Mouse (Mus musculus) adrenal gland, postnatal 25 days (tissue): ENCODE data around the gene Usp19. TPM values are rescaled to one million over a fixed set of nuclear protein-coding genes. Genes with fewer than 3 reads are reported as not detected.

Source experiments
- DNase-seq: peaks from one replicate; pipeline ENCODE4 v3.0.0; 2021; ENCODE audit warnings: mixed read lengths
- total RNA-seq: library from RNA; stranded (reverse); gene quantifications from 2 replicates; pipeline ENCODE4 v1.2.3, GENCODE M21; 2021

Usp19 gene
- total RNA-seq, 1 experiment from 2014 or later: 292 TPM

- DNase-seq: no peak
Observed at GRCm38 (mm10) chr9:108469430-108469829, 21.0 kb upstream of the Usp19 start.

GRCm38 (mm10) chr9:108469845-108470244, 20.6 kb upstream of the Usp19 start:
- DNase-seq: no peak

GRCm38 (mm10) chr9:108474528-108474927, 15.9 kb upstream of the Usp19 start:
- DNase-seq: no peak

DNA sequence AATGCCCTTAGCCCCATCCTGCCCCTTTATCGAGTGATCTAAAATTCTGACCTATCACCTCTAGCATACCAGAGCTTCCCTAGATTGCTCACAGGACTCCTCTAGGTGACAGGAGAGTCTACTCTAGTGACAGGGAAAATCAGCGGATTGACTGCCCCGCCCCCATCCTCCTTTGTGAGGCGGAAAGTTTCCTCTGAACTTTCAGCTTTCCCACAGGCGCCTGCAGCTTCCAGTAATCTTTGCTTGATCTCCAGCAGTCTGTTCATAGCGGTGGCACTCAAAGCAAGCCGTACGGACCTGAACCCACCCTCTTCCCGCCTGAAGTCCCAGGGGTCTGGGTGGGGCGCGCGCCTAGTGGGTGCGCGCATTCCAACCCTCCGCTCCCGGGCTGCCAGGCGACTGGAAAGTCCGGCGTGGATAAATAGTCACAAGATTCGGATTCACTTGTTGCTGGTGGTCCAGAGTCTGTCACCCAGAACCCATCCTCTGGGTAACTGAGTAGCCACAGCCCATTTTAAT, 11.7 kb upstream of the Usp19 start:
- DNase-seq: peak; percentile 79

DNA sequence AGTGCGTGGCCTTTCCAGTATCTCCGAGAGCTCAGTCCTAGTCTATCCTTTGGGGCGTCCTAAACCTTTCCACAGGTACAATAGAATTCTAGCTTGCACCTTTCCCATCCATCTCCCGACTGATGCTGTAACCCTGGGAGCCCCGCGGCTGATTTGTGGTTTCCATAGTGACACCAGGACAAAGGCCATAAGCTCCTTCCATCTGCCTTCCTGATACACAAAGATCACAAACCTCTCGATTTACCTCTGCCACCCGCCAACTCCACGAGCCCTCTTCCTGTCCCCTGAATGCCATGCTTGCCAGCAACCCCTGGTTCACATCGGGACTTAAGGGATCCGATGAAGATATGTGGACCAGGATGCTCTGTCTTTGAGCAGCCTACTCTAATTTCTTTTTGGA, 11.2 kb upstream of the Usp19 start:
- DNase-seq: no peak

DNA sequence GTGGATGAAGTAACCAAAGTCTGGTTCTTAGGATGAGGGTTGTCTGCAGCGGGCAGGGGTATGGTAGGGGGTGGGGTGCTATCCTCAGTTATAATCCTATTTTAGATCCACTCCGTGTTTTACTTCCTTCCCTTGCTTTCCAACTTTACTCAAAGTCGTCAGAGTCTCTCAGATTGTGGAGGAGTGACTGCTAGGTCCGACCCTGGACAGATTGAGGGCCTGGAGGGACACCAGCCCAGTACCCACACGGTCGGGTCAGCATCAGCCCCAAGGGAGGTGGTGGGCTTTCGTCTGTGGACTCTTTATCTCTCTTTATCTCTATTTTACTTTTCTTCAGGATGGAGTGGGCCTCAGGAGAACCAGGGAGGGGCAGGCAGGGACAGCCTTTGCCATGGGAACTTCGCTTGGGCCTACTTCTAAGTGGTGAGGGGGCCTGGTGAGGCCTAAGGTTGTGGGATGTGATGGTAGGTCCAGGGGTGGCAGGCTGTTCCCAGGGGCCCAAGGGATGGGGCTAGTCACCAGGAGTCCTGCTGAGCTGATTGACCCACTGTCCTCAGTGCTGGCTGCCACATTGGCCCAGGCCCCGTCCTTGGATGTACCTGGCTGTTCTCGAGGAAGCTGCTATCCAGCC, 10.6 kb upstream of the Usp19 start, which contains the start of gene Lamb2:
Gene Lamb2 (plus strand): TSS at position 16 of the 631 bp plus-strand sequence.
- DNase-seq: no peak

DNA sequence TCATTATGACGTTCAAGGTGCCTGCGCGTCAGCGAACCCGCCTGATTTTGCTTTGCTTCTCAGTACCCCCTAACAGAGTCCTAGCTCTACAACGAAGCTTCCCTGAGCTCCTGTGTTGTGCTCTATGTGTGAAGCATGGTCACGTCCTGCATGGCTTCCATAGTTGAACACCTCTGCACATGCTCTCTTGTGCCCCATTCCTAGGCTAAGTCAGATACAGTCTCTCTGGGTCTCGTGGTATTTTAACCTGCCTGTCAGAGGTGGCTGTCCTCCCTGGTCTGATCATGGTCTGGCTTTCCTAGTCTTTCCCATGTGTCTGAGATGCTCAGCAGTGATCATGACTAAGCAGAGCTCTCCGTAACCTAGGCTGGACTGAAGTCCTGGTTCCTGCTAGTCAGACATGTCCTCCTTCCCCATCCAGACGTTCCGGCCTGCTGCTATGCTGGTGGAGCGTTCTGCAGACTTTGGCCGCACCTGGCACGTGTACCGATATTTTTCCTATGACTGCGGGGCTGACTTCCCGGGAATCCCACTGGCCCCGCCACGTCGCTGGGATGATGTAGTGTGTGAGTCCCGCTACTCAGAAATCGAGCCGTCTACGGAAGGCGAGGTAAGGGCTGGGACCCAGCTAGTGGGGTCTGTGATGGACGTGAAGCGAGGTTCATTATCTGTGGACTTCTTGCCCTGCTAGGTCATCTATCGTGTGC, 9.4 kb upstream of the Usp19 start:
- DNase-seq: no peak

GRCm38 (mm10) chr9:108481520-108482210, 8.7 kb upstream of the Usp19 start:
- no peak for DNase-seq

DNA sequence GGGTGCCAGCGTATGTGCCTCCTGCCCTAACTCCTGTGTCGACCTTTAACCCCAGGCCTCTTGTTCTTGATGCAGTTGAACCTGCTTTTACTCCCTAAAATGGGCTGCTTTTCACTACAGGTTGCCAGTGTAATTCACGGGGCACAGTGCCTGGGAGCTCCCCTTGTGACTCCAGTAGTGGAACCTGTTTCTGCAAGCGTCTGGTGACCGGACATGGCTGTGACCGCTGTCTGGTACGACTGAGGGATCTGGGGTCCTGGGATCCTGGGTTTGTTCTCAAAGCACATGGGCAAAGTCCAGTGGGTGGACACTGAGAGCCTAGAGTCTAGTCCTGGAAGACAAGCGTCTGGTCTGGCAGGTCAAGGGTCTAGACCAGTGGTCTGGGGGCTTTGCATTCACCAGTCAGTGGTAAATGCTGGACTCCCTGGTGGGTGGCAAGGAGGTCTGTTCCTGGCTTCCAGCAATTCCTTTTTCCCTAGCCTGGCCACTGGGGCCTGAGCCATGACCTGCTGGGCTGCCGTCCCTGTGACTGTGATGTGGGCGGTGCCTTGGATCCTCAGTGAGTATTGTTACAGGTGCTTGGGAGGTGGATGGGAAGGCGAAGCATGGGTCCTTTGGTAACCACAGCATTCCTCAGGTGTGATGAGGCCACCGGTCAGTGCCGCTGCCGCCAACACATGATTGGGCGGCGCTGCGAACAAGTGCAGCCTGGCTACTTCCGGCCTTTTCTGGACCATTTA, 7.2 kb upstream of the Usp19 start:
- DNase-seq: no peak

GRCm38 (mm10) chr9:108484021-108484420, 6.4 kb upstream of the Usp19 start:
- DNase-seq: no peak

GRCm38 (mm10) chr9:108485301-108485875, 5.0 kb upstream of the Usp19 start:
- no peak for DNase-seq

DNA sequence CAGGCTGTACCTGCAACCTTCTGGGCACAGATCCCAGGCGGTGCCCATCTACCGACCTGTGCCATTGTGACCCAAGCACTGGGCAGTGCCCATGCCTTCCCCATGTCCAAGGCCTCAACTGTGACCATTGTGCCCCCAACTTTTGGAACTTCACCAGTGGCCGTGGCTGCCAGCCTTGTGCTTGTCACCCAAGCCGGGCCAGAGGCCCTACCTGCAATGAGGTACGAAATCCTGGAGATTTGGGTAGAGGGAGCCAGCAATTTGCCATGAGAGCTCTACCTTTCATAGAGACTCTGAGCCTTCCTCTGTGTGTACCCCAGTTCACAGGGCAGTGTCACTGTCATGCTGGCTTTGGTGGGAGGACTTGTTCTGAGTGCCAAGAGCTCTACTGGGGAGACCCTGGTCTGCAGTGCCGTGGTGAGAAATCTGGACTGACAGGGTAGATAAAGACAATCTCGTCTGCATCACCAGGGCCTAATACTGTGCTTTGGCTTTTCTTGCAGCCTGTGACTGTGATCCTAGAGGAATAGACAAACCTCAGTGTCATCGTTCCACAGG, 3.4 kb upstream of the Usp19 start:
- DNase-seq: no peak

GRCm38 (mm10) chr9:108488403-108488802, 2.0 kb upstream of the Usp19 start:
- DNase-seq: no peak

GRCm38 (mm10) chr9:108489215-108489614, 1.2 kb upstream of the Usp19 start:
- DNase-seq: no peak

- DNase-seq: no peak
Observed at GRCm38 (mm10) chr9:108489702-108490558, 472 bp upstream of the Usp19 start.

DNA sequence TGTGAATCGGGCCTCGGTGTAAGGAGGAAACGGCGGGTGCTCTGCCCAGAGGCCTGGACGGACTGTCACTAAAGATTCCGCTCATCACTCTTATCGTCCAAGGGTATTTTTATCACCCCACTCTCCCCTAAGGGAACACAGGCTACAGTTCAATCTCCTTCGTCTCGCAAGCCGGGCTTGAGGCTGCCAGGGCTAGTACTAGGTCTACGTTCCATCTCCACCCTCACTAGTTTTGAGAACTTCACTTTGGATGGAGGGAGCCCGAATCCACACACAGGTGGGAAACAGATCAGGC, 831 bp downstream of the Usp19 start:
- DNase-seq: no peak

GRCm38 (mm10) chr9:108492043-108492750, 1.8 kb downstream of the Usp19 start:
- DNase-seq: peak; percentile 74

- no peak for DNase-seq
Observed at GRCm38 (mm10) chr9:108493246-108493645, 2.8 kb downstream of the Usp19 start.

DNA sequence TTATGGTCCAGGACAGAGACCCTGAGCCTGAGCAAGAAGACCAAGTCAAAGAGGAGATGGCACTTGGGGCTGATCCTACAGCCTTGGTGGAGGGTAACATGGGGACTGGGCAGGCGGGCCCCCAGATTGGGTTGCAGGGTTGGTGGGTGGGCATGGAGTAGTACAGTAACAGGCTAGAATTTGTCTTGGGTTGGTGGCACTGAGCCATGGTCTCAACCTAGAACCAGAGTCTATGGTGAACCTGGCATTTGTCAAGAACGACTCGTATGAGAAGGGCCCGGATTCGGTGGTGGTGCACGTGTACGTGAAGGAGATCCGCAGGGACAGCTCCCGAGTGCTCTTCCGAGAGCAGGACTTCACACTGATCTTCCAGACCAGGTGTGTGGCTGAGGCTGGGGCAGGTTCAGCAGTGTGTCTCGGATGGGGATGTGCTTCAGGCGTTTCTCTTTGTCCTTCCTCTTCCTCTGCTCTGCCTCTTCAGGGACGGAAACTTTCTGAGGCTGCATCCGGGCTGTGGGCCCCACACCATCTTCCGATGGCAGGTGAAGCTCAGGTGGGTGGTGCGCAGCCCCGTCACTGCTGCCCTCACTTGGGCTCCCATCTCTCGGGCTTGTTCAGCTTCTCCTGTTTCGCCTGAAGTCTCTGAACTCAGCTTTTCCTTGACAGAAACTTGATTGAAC, 3.9 kb downstream of the Usp19 start:
- DNase-seq: no peak

- DNase-seq: no peak
Observed at GRCm38 (mm10) chr9:108494905-108495304, 4.5 kb downstream of the Usp19 start.
